Mouse (Mus musculus) G1E-ER4 (cell line): ENCODE measurements around the gene Glis3. TPM values are rescaled to one million over a fixed set of nuclear protein-coding genes. Genes with fewer than 3 reads are reported as not detected.

Experiments used
- GATA1 ChIP-seq: IDR thresholded peaks from one replicate; pipeline ENCODE4 v1.8.0; 2012; ENCODE audit warnings: low read length, inconsistent platforms
- polyA plus RNA-seq: library from polyadenylated mRNA; stranded (reverse); fragments of >175 nt; gene quantifications from 2 replicates; pipeline ENCODE4 v1.2.3, GENCODE M21; 2012

The Glis3 gene
- polyA plus RNA-seq, 1 experiment: not detected

GRCm38 (mm10) chr19:28328444-28329110, 351.3 kb downstream of the Glis3 start:
- TF ChIP-seq GATA1: no peak

- no peak for TF ChIP-seq GATA1
These were observed 352.3 kb downstream of the Glis3 start for GRCm38 (mm10) chr19:28327536-28327935.

- TF ChIP-seq GATA1: no peak
These were observed 373.8 kb downstream of the Glis3 start for GRCm38 (mm10) chr19:28306036-28306435.

- no peak for TF ChIP-seq GATA1
These were observed 374.4 kb downstream of the Glis3 start for GRCm38 (mm10) chr19:28305510-28305909.

- no peak for TF ChIP-seq GATA1
These were observed 377.0 kb downstream of the Glis3 start for GRCm38 (mm10) chr19:28302831-28303242.

- no peak for TF ChIP-seq GATA1
These were observed 379.7 kb downstream of the Glis3 start for GRCm38 (mm10) chr19:28300226-28300625.

GRCm38 (mm10) chr19:28299211-28299775, 380.6 kb downstream of the Glis3 start:
- no peak for TF ChIP-seq GATA1

GRCm38 (mm10) chr19:28298669-28299068, 381.2 kb downstream of the Glis3 start:
- TF ChIP-seq GATA1: no peak

- no peak for TF ChIP-seq GATA1
These were observed 388.3 kb downstream of the Glis3 start for GRCm38 (mm10) chr19:28291596-28291995.

GRCm38 (mm10) chr19:28289457-28289856, 390.4 kb downstream of the Glis3 start:
- TF ChIP-seq GATA1: no peak

- no peak for TF ChIP-seq GATA1
These were observed 392.4 kb downstream of the Glis3 start for GRCm38 (mm10) chr19:28287431-28287830.

- TF ChIP-seq GATA1: no peak
These were observed 395.7 kb downstream of the Glis3 start for GRCm38 (mm10) chr19:28284098-28284569.

- TF ChIP-seq GATA1: no peak
These were observed 396.4 kb downstream of the Glis3 start for GRCm38 (mm10) chr19:28283241-28284097.

- no peak for TF ChIP-seq GATA1
These were observed 398.5 kb downstream of the Glis3 start for GRCm38 (mm10) chr19:28281405-28281804.

- TF ChIP-seq GATA1: no peak
These were observed 402.8 kb downstream of the Glis3 start for GRCm38 (mm10) chr19:28277104-28277503.

- TF ChIP-seq GATA1: no peak
These were observed 405.4 kb downstream of the Glis3 start for GRCm38 (mm10) chr19:28274501-28274900.

GRCm38 (mm10) chr19:28273946-28274345, 405.9 kb downstream of the Glis3 start:
- TF ChIP-seq GATA1: no peak
